Mouse (Mus musculus) kidney, embryonic 14.5 days (tissue): ENCODE measurements at regions not wholly inside any gene's neighbourhood (a gene's known extent, or its start where the extent isn't known, plus 50 kb on each side); places are given as distances from the start of the nearest gene placed in this dataset.

Source experiments
- ATAC-seq: fragments of 200-750 bp; cut with Nextera tagmentation; 2 replicates; pipeline ENCODE4 v1.8.0; 2017; ENCODE audit warnings: moderate number of reproducible peaks, mild to moderate bottlenecking, moderate TSS enrichment, moderate library complexity; ENCODE audit not compliant: low FRiP score, low TSS enrichment
- H3K27ac ChIP-seq: fragments of 300-500 bp; sonication (generic); 2 replicates; pipeline ENCODE4 v1.5.1; 2014; ENCODE audit warnings: low read depth, mild to moderate bottlenecking, low read length, moderate library complexity, mixed read lengths
- H3K27me3 ChIP-seq: fragments of 300-500 bp; sonication (generic); 2 replicates; pipeline ENCODE4 v1.6.1; 2014; ENCODE audit warnings: mild to moderate bottlenecking, low read length; ENCODE audit not compliant: control insufficient read depth, insufficient read depth
- H3K36me3 ChIP-seq: fragments of 300-500 bp; sonication (generic); 2 replicates; pipeline ENCODE4 v1.6.1; 2014; ENCODE audit warnings: low read length, mixed read lengths; ENCODE audit not compliant: control insufficient read depth, insufficient read depth
- H3K4me1 ChIP-seq: fragments of 300-500 bp; sonication (generic); 2 replicates; pipeline ENCODE4 v1.6.1; 2014; ENCODE audit warnings: low read length, mixed read lengths; ENCODE audit not compliant: control insufficient read depth, insufficient read depth
- H3K4me2 ChIP-seq: fragments of 300-500 bp; sonication (generic); replicated peaks from 2 replicates; pipeline ENCODE4 v1.6.1; 2014; ENCODE audit warnings: low read depth, mild to moderate bottlenecking, low read length
- H3K4me3 ChIP-seq: fragments of 300-500 bp; sonication (generic); 2 replicates; pipeline ENCODE4 v1.5.1; 2014; ENCODE audit warnings: mild to moderate bottlenecking, low read length
- H3K9ac ChIP-seq: fragments of 300-500 bp; sonication (generic); 2 replicates; pipeline ENCODE4 v1.6.1; 2014; ENCODE audit warnings: low read depth, mild to moderate bottlenecking, low read length, moderate library complexity
- H3K9me3 ChIP-seq: fragments of 300-500 bp; sonication (generic); 2 replicates; pipeline ENCODE4 v1.6.1; 2016; ENCODE audit warnings: low read length; ENCODE audit not compliant: control insufficient read depth
- WGBS: fragments of 180-500 bp; shearing (Covaris S2); extraction: QIAGEN DNeasy Blood & Tissue Kit; methylation state at CpG from one replicate; pipeline ENCODE4 v1.1.7; 2014; 5-methylcytosine and 5-hydroxymethylcytosine counted together

DNA sequence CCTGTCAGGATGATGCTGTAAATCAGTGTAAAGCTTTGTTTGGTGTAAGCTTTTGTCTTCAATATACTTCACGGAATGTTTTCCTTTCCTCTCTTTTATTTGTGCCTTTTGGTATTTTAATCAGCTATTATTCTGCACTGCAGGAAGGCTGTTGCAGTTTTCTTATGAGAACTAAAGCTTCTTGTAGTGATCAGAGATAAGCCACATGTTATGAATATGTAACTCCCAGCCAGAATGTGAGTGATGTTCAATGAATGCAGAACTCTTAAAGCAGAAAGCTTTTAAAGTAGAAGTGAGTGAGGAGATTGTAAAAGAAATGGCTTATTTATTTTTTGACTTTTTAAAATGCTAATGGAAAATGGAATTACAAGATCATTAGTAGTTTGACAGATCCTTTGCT is 78.5 kb upstream of the Pom121l12 start:
- H3K4me1 ChIP-seq, result no peaks in the 10 kb centered on the region
- H3K9ac ChIP-seq, result no peak overlapping the region
- H3K4me3 ChIP-seq, result no peak overlapping the region
- H3K27ac ChIP-seq, result no peak overlapping the region
- no peaks in the 10 kb centered on the region for H3K36me3 ChIP-seq
- ATAC-seq, result no peak
- no peaks in the 10 kb centered on the region for H3K9me3 ChIP-seq
- H3K27me3 ChIP-seq, result no peaks in the 10 kb centered on the region
- H3K4me2 ChIP-seq, result no peak overlapping the region
- 21% methylated on average over 1 of the region's 1 CpGs for WGBS

DNA sequence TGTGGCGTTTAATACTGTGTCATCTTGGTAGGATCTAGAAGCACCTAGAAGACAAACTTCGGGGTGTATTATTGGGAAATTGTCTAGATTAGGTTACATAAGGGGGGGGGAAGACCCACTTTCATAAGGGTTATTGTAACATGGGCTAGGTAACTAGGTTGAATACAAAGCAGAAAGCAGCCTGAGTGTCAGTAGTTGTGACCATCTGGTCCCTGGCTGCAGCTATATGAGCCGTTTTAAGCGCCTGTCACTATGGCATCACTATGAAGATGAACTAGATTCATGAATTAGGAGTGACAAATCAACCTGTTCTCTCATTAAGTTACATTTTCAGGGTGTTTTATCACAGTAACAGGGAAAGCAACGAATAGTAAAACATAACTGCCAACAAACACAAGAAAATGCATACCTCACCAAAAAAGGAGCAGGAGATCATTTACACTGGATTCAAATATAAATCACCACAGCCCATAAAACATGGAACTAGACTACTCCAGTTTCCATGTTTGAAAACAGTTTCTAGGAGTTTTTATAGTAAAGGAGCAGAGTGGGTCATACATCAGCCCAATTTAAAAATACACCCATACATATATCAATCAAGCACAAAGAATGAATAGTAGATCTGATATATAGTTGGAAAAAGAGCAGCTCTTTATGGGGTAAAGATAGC is 77.2 kb upstream of the Pom121l12 start:
- Histone ChIP-seq H3K36me3 (no peaks in the 10 kb centered on the region), H3K27ac (no peak overlapping the region), H3K27me3 (no peaks in the 10 kb centered on the region), H3K4me3 (no peak overlapping the region), H3K4me2 (no peak overlapping the region), H3K9me3 (no peaks in the 10 kb centered on the region), H3K9ac (no peak overlapping the region), H3K4me1 (no peaks in the 10 kb centered on the region)
- peak; percentile 90 for ATAC-seq
- WGBS, result 42% methylated on average over 5 of the region's 5 CpGs
